Mouse (Mus musculus): ENCODE data around the gene Gm15155. TPM values are rescaled to one million over a fixed set of nuclear protein-coding genes. Genes with fewer than 3 reads are reported as not detected.
"Not testable (repeated sequence)": the region's sequence is repeated elsewhere in the genome, so short reads cannot be mapped to it uniquely, and the experiment has no call there.

Gm15155 gene
- total RNA-seq, 2 experiments from 2014 or later, result not detected

- ATAC-seq (replicated peaks; ENCODE audit: low FRiP score, poor library complexity, severe bottlenecking), result no peak
These were observed 277.2 kb downstream of the Gm15155 start for GRCm38 (mm10) chrX:155901742-155902141.

- no peak for ATAC-seq (replicated peaks; ENCODE audit: low FRiP score, poor library complexity, severe bottlenecking)
These were observed 278.6 kb downstream of the Gm15155 start for GRCm38 (mm10) chrX:155903108-155903507.

DNA sequence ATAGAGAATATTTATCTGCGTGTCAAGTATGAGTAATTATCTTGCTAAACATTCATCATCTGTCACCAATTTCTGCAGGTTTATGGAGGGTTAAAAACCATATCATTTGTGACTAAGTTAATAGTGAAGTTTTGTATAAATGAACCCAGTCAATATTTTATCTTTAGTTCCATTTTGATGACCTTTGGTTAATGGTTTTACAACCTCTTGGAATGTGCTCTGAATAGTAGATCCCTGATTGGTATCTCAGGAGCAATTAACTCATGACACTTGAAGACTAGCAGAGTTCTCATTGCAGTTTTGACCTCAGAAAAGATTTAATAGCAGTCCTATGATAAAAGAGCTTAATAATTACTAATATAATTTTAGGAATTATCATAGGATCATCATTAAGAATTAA is 385.2 kb downstream of the Gm15155 start:
- no peak for ATAC-seq (replicated peaks; ENCODE audit: low FRiP score, poor library complexity, severe bottlenecking)

GRCm38 (mm10) chrX:156155776-156156175 is 531.2 kb downstream of the Gm15155 start:
- no peak for ATAC-seq (replicated peaks; ENCODE audit: low FRiP score, poor library complexity, severe bottlenecking)

- ATAC-seq (replicated peaks; ENCODE audit: low FRiP score, poor library complexity, severe bottlenecking), result no peak
These were observed 547.0 kb downstream of the Gm15155 start for GRCm38 (mm10) chrX:156171587-156171986.

DNA sequence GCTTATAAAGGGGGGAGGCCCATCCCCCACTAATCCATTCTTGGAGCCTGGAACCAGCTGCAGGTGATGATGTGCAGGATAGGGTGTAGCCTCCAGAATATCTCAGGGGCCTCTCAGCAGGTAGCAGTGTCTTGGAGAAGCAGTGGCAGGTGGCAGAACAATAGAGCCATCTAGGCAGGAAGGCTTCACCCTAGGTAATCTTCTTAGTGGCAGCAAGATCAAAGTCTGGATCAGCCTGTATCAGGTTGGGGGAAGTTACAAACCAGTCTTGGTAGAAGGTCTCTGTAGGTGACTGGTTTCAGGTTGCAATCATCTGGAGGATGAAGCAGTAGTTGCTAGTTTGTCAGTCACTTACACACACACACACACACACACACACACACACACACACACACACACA is 679.3 kb downstream of the Gm15155 start:
- not testable (repeated sequence) for ATAC-seq (replicated peaks; ENCODE audit: low FRiP score, poor library complexity, severe bottlenecking)

Other genes with a start within 250 kb of the Gm15155 start
- 1.1 and 2.9 TPM in 2 replicates for gene Ptchd1, start 927 bp upstream of the Gm15155 start, total RNA-seq (2015; ENCODE audit: low replicate concordance)
- gene Ptchd1, start 927 bp upstream of the Gm15155 start, total RNA-seq (2017; ENCODE audit: low replicate concordance), result 0.76 TPM in 1 of 2 replicates, not detected in the other

Data from erythroid progenitor cell, adult 5-6 weeks (primary cell).